Mouse (Mus musculus) forebrain, postnatal 0 days (tissue): Measurements from ENCODE around the gene Zmynd12. TPM values are rescaled to one million over a fixed set of nuclear protein-coding genes. Genes with fewer than 3 reads are reported as not detected.

Experiments used
- ATAC-seq: fragments of 200-750 bp; cut with Nextera tagmentation; 2 replicates; pipeline ENCODE4 v1.8.0; 2017; ENCODE audit warnings: mild to moderate bottlenecking, moderate library complexity
- DNase-seq: peaks from one replicate; pipeline ENCODE4 v3.0.0-alpha.2; 2015
- H3K27ac ChIP-seq: fragments of 300-500 bp; sonication (generic); 2 replicates; pipeline ENCODE4 v1.5.1; 2014; ENCODE audit warnings: low read depth, mild to moderate bottlenecking, antibody characterized with exemption, low read length, moderate library complexity, mixed read lengths
- H3K27me3 ChIP-seq: fragments of 300-500 bp; sonication (generic); 2 replicates; pipeline ENCODE4 v1.6.1; 2014; ENCODE audit warnings: mild to moderate bottlenecking, low read length, mixed read lengths; ENCODE audit not compliant: insufficient read depth
- H3K36me3 ChIP-seq: fragments of 300-500 bp; sonication (generic); 2 replicates; pipeline ENCODE4 v1.6.1; 2014; ENCODE audit warnings: mild to moderate bottlenecking, moderate library complexity; ENCODE audit not compliant: insufficient read depth
- H3K4me1 ChIP-seq: fragments of 300-500 bp; sonication (generic); 2 replicates; pipeline ENCODE4 v1.6.1; 2014; ENCODE audit warnings: antibody characterized with exemption; ENCODE audit not compliant: insufficient read depth
- H3K4me2 ChIP-seq: fragments of 300-500 bp; sonication (generic); 2 replicates; pipeline ENCODE4 v1.6.1; 2014; ENCODE audit warnings: low read depth, mild to moderate bottlenecking, moderate library complexity
- H3K4me3 ChIP-seq: fragments of 300-500 bp; sonication (generic); 2 replicates; pipeline ENCODE4 v1.5.1; 2014; ENCODE audit warnings: low read depth, low read length, mixed read lengths
- H3K9ac ChIP-seq: fragments of 300-500 bp; sonication (generic); 2 replicates; pipeline ENCODE4 v1.6.1; 2014; ENCODE audit warnings: mild to moderate bottlenecking
- H3K9me3 ChIP-seq: fragments of 300-500 bp; sonication (generic); 2 replicates; pipeline ENCODE4 v1.6.1; 2016; ENCODE audit warnings: low read length
- CTCF ChIP-seq: sonication (generic); IDR thresholded peaks from 2 replicates; pipeline ENCODE4 v1.5.1; 2016; ENCODE audit warnings: antibody characterized with exemption, control low read depth, low read depth
- WGBS: fragments of 180-500 bp; shearing (Covaris S2); extraction: QIAGEN DNeasy Blood & Tissue Kit; methylation state at CpG from one replicate; pipeline ENCODE4 v1.1.7; 2014; 5-methylcytosine and 5-hydroxymethylcytosine counted together
- polyA plus RNA-seq: library from polyadenylated mRNA; unstranded; fragments of >200 nt; fragmentation: Nextera tagmentation; extraction: Ambion mirVana; gene quantifications from 2 replicates; pipeline ENCODE4 v1.2.1, GENCODE M21; 2015
- total RNA-seq: library from RNA; depleted of rRNA; stranded (reverse); fragments of >200 nt; gene quantifications from 2 replicates; pipeline ENCODE4 v1.2.3, GENCODE M21; 2014; rRNA removed

Gene Zmynd12
- total RNA-seq (0.33 and 0.77 TPM in 2 replicates), polyA plus RNA-seq (0.82 and 1.1 TPM in 2 replicates)

- Histone ChIP-seq H3K4me2 (peak within 1 kb of the TSS; percentile 94), H3K36me3 (no peaks in the 10 kb centered on the region), H3K27ac (peak within 1 kb of the TSS; percentile 80), H3K4me1 (peaks cover 12% of the 10 kb centered on the region), H3K9me3 (no peaks in the 10 kb centered on the region), H3K4me3 (peak within 1 kb of the TSS; percentile 63), H3K9ac (peak within 1 kb of the TSS; percentile 70), H3K27me3 (no peaks in the 10 kb centered on the region)
- peak; percentile 90 for DNase-seq
- whole genome bisulfite sequencing, result 1% methylated on average over 52 of the region's 52 CpGs
- peak; percentile 89 for ATAC-seq
- peak; percentile 54 for TF ChIP-seq CTCF
Observed at GRCm38 (mm10) chr4:119422294-119422964, at the start of gene Zmynd12, which contains the start of gene Ppcs. Zmynd12 (plus strand) TSS chr4:119422814. Ppcs (minus strand) TSS chr4:119422420.

GRCm38 (mm10) chr4:119381471-119382190 lies 41.0 kb upstream of the Zmynd12 start:
- TF ChIP-seq CTCF, result no peak
- DNase-seq, result no peak
- 64% methylated on average over 7 of the region's 7 CpGs for WGBS

DNA sequence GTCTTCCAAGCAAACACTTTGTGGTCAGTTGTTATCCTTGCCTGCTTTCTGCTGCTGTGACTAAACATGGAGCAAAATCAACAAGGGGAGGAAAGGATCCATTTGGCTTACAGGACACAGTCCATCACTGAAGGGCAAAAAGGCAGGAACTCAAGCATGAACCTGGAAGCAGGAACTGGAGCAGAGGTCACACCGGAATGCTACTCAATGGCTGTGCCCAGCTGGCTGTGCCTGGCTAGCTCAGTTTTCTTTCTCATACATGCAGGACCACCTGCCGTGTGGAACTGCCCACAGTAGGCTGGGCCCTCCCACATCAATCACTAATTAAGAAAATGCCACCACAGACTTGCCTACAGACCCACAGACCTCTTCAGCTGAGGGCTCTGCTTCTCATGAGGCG lies 33.4 kb upstream of the Zmynd12 start:
- Histone ChIP-seq H3K4me3 (no peak overlapping the region), H3K9ac (no peak overlapping the region), H3K36me3 (peaks cover 9% of the 10 kb centered on the region; the same call in 1 of the 2 replicates), H3K27ac (no peak overlapping the region), H3K27me3 (no peaks in the 10 kb centered on the region), H3K9me3 (no peaks in the 10 kb centered on the region), H3K4me1 (no peaks in the 10 kb centered on the region), H3K4me2 (no peak overlapping the region)
- 49% methylated on average over 3 of the region's 3 CpGs for WGBS
- no peak for TF ChIP-seq CTCF
- DNase-seq (no peak), ATAC-seq (no peak)

More at GRCm38 (mm10) chr4:119381471-119382190, 41.0 kb upstream of the Zmynd12 start:
- no peak overlapping the region for H3K27ac ChIP-seq
- no peaks in the 10 kb centered on the region for H3K4me1 ChIP-seq
- ATAC-seq, result no peak
- H3K9ac ChIP-seq, result no peak overlapping the region
- H3K9me3 ChIP-seq, result no peaks in the 10 kb centered on the region
- H3K4me3 ChIP-seq, result no peak overlapping the region
- no peaks in the 10 kb centered on the region for H3K27me3 ChIP-seq
- H3K36me3 ChIP-seq, result no peaks in the 10 kb centered on the region
- no peak overlapping the region for H3K4me2 ChIP-seq

DNA sequence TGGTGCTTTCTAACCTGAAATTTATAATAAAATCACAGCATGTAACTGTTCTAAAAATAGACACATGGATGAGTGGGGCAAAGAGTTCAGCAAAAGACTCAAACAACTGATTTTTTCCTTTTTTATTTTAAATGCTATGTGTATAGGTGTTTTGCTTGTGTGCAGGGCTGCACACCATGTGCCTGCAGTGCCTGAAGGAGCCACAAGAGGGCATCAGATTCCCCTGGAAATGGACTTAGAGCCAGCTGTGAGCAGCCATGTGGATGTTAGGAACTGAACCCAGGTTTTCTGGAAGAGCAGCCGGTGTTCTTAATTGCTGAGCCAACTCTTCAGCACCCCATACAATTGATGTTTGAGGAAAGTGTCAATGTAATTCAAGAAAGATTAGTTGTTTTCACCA lies 32.2 kb upstream of the Zmynd12 start:
- peaks cover 9% of the 10 kb centered on the region; the same call in 1 of the 2 replicates for H3K36me3 ChIP-seq
- 75% methylated on average over 1 of the region's 1 CpGs for WGBS
- H3K9me3 ChIP-seq, result no peaks in the 10 kb centered on the region
- H3K27ac ChIP-seq, result no peak overlapping the region
- peak; percentile 73 for TF ChIP-seq CTCF
- ATAC-seq, result no peak
- H3K4me1 ChIP-seq, result no peaks in the 10 kb centered on the region
- H3K4me2 ChIP-seq, result no peak overlapping the region
- no peak overlapping the region for H3K9ac ChIP-seq
- H3K4me3 ChIP-seq, result no peak overlapping the region
- no peaks in the 10 kb centered on the region for H3K27me3 ChIP-seq
- DNase-seq, result peak; percentile 55

DNA sequence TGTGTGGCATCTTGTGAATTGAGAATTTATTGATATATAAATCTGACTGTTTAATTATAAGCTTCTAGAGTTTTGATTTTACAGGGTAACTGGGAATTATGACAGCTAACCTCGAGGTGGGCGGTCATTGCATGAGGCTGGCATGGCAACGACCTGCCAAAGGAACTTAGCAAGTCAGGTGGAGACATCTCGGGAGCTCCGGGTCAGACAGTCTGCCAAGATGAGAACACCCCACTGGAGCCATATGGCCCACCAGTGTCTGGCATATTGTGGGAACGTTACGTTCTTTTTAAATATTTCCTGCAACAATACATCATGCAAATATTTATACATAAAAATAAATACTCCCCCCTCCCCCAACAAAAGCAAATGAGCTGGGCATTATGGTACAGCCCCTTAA lies 23.9 kb upstream of the Zmynd12 start:
- Histone ChIP-seq H3K4me3 (no peak overlapping the region), H3K27ac (no peak overlapping the region), H3K4me1 (no peaks in the 10 kb centered on the region), H3K4me2 (no peak overlapping the region), H3K27me3 (no peaks in the 10 kb centered on the region), H3K36me3 (peaks cover 17% of the 10 kb centered on the region), H3K9me3 (peaks cover 17% of the 10 kb centered on the region), H3K9ac (no peak overlapping the region)
- no peak for TF ChIP-seq CTCF
- ATAC-seq, result no peak
- 76% methylated on average over 7 of the region's 7 CpGs for WGBS
- DNase-seq, result no peak

- TF ChIP-seq CTCF, result 0 out of 2 replicates have a peak, but pooled peaks have one; percentile 16
- no peak overlapping the region for H3K4me3 ChIP-seq
- H3K27ac ChIP-seq, result no peak overlapping the region
- peaks cover 17% of the 10 kb centered on the region for H3K9me3 ChIP-seq
- H3K9ac ChIP-seq, result no peak overlapping the region
- no peaks in the 10 kb centered on the region for H3K27me3 ChIP-seq
- ATAC-seq, result no peak
- H3K4me1 ChIP-seq, result no peaks in the 10 kb centered on the region
- peaks cover 20% of the 10 kb centered on the region for H3K36me3 ChIP-seq
- no peak for DNase-seq
- WGBS, result 68% methylated on average over 7 of the region's 7 CpGs
- H3K4me2 ChIP-seq, result no peak overlapping the region
Observed at GRCm38 (mm10) chr4:119400896-119401295, 21.7 kb upstream of the Zmynd12 start.

GRCm38 (mm10) chr4:119403431-119403830 lies 19.2 kb upstream of the Zmynd12 start:
- ATAC-seq (no peak), DNase-seq (no peak)
- Histone ChIP-seq H3K27me3 (no peaks in the 10 kb centered on the region), H3K36me3 (peaks cover 20% of the 10 kb centered on the region), H3K27ac (no peak overlapping the region), H3K4me2 (no peak overlapping the region), H3K9me3 (peaks cover 17% of the 10 kb centered on the region), H3K4me3 (no peak overlapping the region), H3K4me1 (no peaks in the 10 kb centered on the region), H3K9ac (no peak overlapping the region)
- 60% methylated on average over 2 of the region's 2 CpGs for WGBS
- TF ChIP-seq CTCF, result no peak
